19 mouse cellular contexts compared by ENCODE assay signal in the genomic region with DNA sequence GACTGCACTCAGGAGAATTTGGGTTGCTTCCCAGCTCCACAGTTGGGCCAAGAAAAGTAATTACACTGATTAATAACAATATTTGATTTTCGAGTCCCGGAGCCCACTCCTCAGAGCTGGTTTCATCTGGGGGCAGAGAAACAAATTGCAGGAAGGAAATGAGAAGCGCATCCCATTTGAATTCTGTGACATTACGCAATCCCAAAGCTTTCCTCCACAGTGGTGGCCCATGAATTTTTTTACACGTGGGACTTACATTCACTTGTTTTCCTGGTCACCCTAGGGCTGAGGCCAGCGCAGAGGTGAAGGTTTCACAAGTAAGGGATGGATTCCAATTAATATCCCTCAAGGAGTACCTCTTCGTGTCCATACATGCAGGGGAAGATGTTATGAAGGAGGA.
DNase-seq lines count a peak whose midpoint lies in the region; ATAC-seq and TF ChIP-seq lines count a peak whose summit lies in the region.
"Had no signal": no experiment of that assay in that cellular context is flagged by ENCODE, and none has a peak within 500 bp of the region (broad histone marks: within the 10 kb centered on the region; RNA-seq: fewer than 3 reads in every experiment).

No protein-coding gene starts in this region.

- H3K27me3 ChIP-seq in limb, embryonic 10.5 days (ENCODE audit: low read depth, poor library complexity, severe bottlenecking) = peaks cover 19% of the 10 kb centered on the region; the same call in 1 of the 2 replicates
- no peaks in the 10 kb centered on the region for H3K27me3 ChIP-seq in kidney, embryonic 16.5 days (ENCODE audit: insufficient read depth, low read length)
- H3K27me3 ChIP-seq: forebrain, embryonic 12.5 days had no signal

- peak overlapping the region; percentile 43; the same call in 1 of the 2 replicates for H3K27ac ChIP-seq in layer of hippocampus, adult 2 months
- peak overlapping the region; percentile 65; the same call in 1 of the 2 replicates for H3K27ac ChIP-seq in limb, embryonic 10.5 days
- H3K27ac ChIP-seq in kidney, embryonic 16.5 days (ENCODE audit: low read length) = no peak overlapping the region
- H3K27ac ChIP-seq: forebrain, embryonic 12.5 days; heart, adult 2 months had no signal

- 78% methylated on average over 7 of the region's 7 CpGs for whole genome bisulfite sequencing in limb, embryonic 10.5 days
- WGBS in kidney, embryonic 16.5 days = 72% methylated on average over 7 of the region's 7 CpGs

- no peak overlapping the region for H3K4me2 ChIP-seq in kidney, embryonic 16.5 days (replicated peaks; ENCODE audit: low read depth, low read length)
- H3K4me2 ChIP-seq: forebrain, embryonic 12.5 days; liver, embryonic 11.5 days had no signal

- no peak overlapping the region for H3K9ac ChIP-seq in kidney, embryonic 16.5 days (replicated peaks; ENCODE audit: low read length)
- H3K9ac ChIP-seq: forebrain, embryonic 12.5 days had no signal

- ATAC-seq in kidney, embryonic 16.5 days (ENCODE audit: low FRiP score, low TSS enrichment) = no peak
- ATAC-seq: lung, postnatal 0 days had no signal

- no peak overlapping the region for H3K4me3 ChIP-seq in layer of hippocampus, adult 2 months
- H3K4me3 ChIP-seq in limb, embryonic 10.5 days = no peak overlapping the region
- H3K4me3 ChIP-seq in kidney, embryonic 16.5 days (ENCODE audit: low read length) = no peak overlapping the region
- H3K4me3 ChIP-seq: forebrain, embryonic 12.5 days; heart, adult 2 months; megakaryocyte, embryonic 14.5 days had no signal

- H3K36me3 ChIP-seq in limb, embryonic 10.5 days = no peaks in the 10 kb centered on the region
- H3K36me3 ChIP-seq in kidney, embryonic 16.5 days (ENCODE audit: insufficient read depth, low read length) = no peaks in the 10 kb centered on the region
- H3K36me3 ChIP-seq: forebrain, embryonic 12.5 days had no signal

- H3K4me1 ChIP-seq in limb, embryonic 10.5 days = peaks cover 37% of the 10 kb centered on the region
- H3K4me1 ChIP-seq in kidney, embryonic 16.5 days (ENCODE audit: insufficient read depth, low read length) = 0 out of 2 replicates have a peak, but pooled peaks cover 10% of the 10 kb centered on the region

- intact Hi-C loops in gastrocnemius, postnatal 36 days (cut with DNase I) = no loop called here

- H3K9me3 ChIP-seq in limb, embryonic 10.5 days (replicated peaks) = no peaks in the 10 kb centered on the region
- H3K9me3 ChIP-seq in kidney, embryonic 16.5 days (ENCODE audit: low read length) = no peaks in the 10 kb centered on the region
- H3K9me3 ChIP-seq: forebrain, embryonic 12.5 days; megakaryocyte, embryonic 14.5 days had no signal

- DNase-seq in gastrocnemius, adult 18-20 months (ENCODE audit: low spot score) = peak; percentile 15
- DNase-seq in gastrocnemius, postnatal 36 days = no peak
- DNase-seq in layer of hippocampus, adult 2 months (ENCODE audit: low spot score in 2 of 2) = no peak
- no peak for DNase-seq in layer of hippocampus, postnatal 25 days (ENCODE audit: extremely low spot score in 1 of 2, low spot score in 1 of 2)
- peak; percentile 49 for DNase-seq in 3T3-L1 (ENCODE audit: low read depth, low spot score)
- DNase-seq in limb, embryonic 10.5 days (ENCODE audit: low spot score) = no peak
- no peak for DNase-seq in kidney, postnatal 25 days
- DNase-seq: adrenal gland, postnatal 36 days; cerebellum, adult 2 months; kidney, adult 2 months; kidney, postnatal 4 days; retina, postnatal 1 day; thymus, adult 18-20 months had no signal

- no peak for TF ChIP-seq CTCF in layer of hippocampus, adult 2 months (conservative IDR thresholded peaks at IDR 0.05)

Comparison
In these comparisons a context has a peak if more than half of its experiments do, and no peak if none do; other contexts are left out.
1. DNase-seq: peak in gastrocnemius, adult 18-20 months (single experiment) and 3T3-L1 (single experiment); none in gastrocnemius, postnatal 36 days (0 of 2), layer of hippocampus, adult 2 months (0 of 2), layer of hippocampus, postnatal 25 days (0 of 2), limb, embryonic 10.5 days (single experiment) and kidney, postnatal 25 days (0 of 2).